Mouse (Mus musculus): ENCODE data around the gene Col26a1. TPM values are rescaled to one million over a fixed set of nuclear protein-coding genes. Genes with fewer than 3 reads are reported as not detected.

Col26a1 gene
- not detected for polyA plus RNA-seq (2014; fragmentation: Illumina TruSeq; extraction: RNeasy Lipid Tissue Mini Kit (QIAGEN cat#74804); ENCODE audit: low read depth, low replicate concordance)

GRCm38 (mm10) chr5:136882788-136883439 is at the start of gene Col26a1:
Col26a1 (minus strand) TSS chr5:136883209.

GRCm38 (mm10) chr5:136907991-136908857 is 25.2 kb upstream of the Col26a1 start, which contains the start of gene Ift22:
Ift22 (plus strand) TSS chr5:136908150.

GRCm38 (mm10) chr5:136692784-136693183 is 190.2 kb downstream of the Col26a1 start, which contains the start of gene Myl10:
Myl10 (plus strand) TSS chr5:136693146.

Other genes with a start within 250 kb of the Col26a1 start
- gene Myl10, start 190.1 kb downstream of the Col26a1 start, polyA plus RNA-seq (2014; fragmentation: Illumina TruSeq; extraction: RNeasy Lipid Tissue Mini Kit (QIAGEN cat#74804); ENCODE audit: low read depth, low replicate concordance): not detected
- 4.3 TPM for gene Ift22, start 24.9 kb upstream of the Col26a1 start, polyA plus RNA-seq (2014; fragmentation: Illumina TruSeq; extraction: RNeasy Lipid Tissue Mini Kit (QIAGEN cat#74804); ENCODE audit: low read depth, low replicate concordance)
- 9.0 TPM for gene Fis1, start 70.1 kb upstream of the Col26a1 start, polyA plus RNA-seq (2014; fragmentation: Illumina TruSeq; extraction: RNeasy Lipid Tissue Mini Kit (QIAGEN cat#74804); ENCODE audit: low read depth, low replicate concordance)
- gene Cldn15, start 83.4 kb upstream of the Col26a1 start, polyA plus RNA-seq (2014; fragmentation: Illumina TruSeq; extraction: RNeasy Lipid Tissue Mini Kit (QIAGEN cat#74804); ENCODE audit: low read depth, low replicate concordance): 3.3 TPM
- gene Plod3, start 103.8 kb upstream of the Col26a1 start, polyA plus RNA-seq (2014; fragmentation: Illumina TruSeq; extraction: RNeasy Lipid Tissue Mini Kit (QIAGEN cat#74804); ENCODE audit: low read depth, low replicate concordance): 1.7 TPM
- gene Znhit1, start 104.8 kb upstream of the Col26a1 start, polyA plus RNA-seq (2014; fragmentation: Illumina TruSeq; extraction: RNeasy Lipid Tissue Mini Kit (QIAGEN cat#74804); ENCODE audit: low read depth, low replicate concordance): 5.1 TPM
- 0.23 TPM for gene Vgf, start 143.2 kb upstream of the Col26a1 start, polyA plus RNA-seq (2014; fragmentation: Illumina TruSeq; extraction: RNeasy Lipid Tissue Mini Kit (QIAGEN cat#74804); ENCODE audit: low read depth, low replicate concordance)
- 21.2 TPM for gene Ap1s1, start 162.9 kb upstream of the Col26a1 start, polyA plus RNA-seq (2014; fragmentation: Illumina TruSeq; extraction: RNeasy Lipid Tissue Mini Kit (QIAGEN cat#74804); ENCODE audit: low read depth, low replicate concordance)
- gene Serpine1, start 189.1 kb upstream of the Col26a1 start, polyA plus RNA-seq (2014; fragmentation: Illumina TruSeq; extraction: RNeasy Lipid Tissue Mini Kit (QIAGEN cat#74804); ENCODE audit: low read depth, low replicate concordance): 5.0 TPM
- 37.8 TPM for gene Trim56, start 233.0 kb upstream of the Col26a1 start, polyA plus RNA-seq (2014; fragmentation: Illumina TruSeq; extraction: RNeasy Lipid Tissue Mini Kit (QIAGEN cat#74804); ENCODE audit: low read depth, low replicate concordance)

Data from adrenal gland, adult 10 weeks (tissue).